Mouse (Mus musculus) neural tube, embryonic 11.5 days (tissue): ENCODE data around the gene C1s1. TPM values are rescaled to one million over a fixed set of nuclear protein-coding genes. Genes with fewer than 3 reads are reported as not detected.
"Not testable (repeated sequence)": the region's sequence is repeated elsewhere in the genome, so short reads cannot be mapped to it uniquely, and the experiment has no call there.

Experiments
- ATAC-seq: fragments of 200-750 bp; cut with Nextera tagmentation; 2 replicates; pipeline ENCODE4 v1.8.0; 2017; ENCODE audit warnings: moderate number of reproducible peaks, mild to moderate bottlenecking, moderate TSS enrichment, moderate library complexity; ENCODE audit not compliant: insufficient read depth, low FRiP score, low TSS enrichment
- DNase-seq: peaks from one replicate; pipeline ENCODE4 v3.0.0-alpha.2; 2015; ENCODE audit warnings: low spot score
- H3K27ac ChIP-seq: fragments of 300-500 bp; sonication (generic); 2 replicates; pipeline ENCODE4 v1.5.1; 2014; ENCODE audit warnings: low read depth, mild to moderate bottlenecking, low read length
- H3K27me3 ChIP-seq: fragments of 300-500 bp; sonication (generic); 2 replicates; pipeline ENCODE4 v1.6.1; 2014; ENCODE audit warnings: mild to moderate bottlenecking, low read length, mixed read lengths; ENCODE audit not compliant: control insufficient read depth, insufficient read depth
- H3K36me3 ChIP-seq: fragments of 300-500 bp; sonication (generic); 2 replicates; pipeline ENCODE4 v1.6.1; 2014; ENCODE audit warnings: mild to moderate bottlenecking, low read length, moderate library complexity, mixed read lengths; ENCODE audit not compliant: control insufficient read depth, insufficient read depth
- H3K4me1 ChIP-seq: fragments of 300-500 bp; sonication (generic); 2 replicates; pipeline ENCODE4 v1.6.1; 2014; ENCODE audit warnings: low read length, mixed read lengths; ENCODE audit not compliant: control insufficient read depth, insufficient read depth
- H3K4me2 ChIP-seq: fragments of 300-500 bp; sonication (generic); 2 replicates; pipeline ENCODE4 v1.6.1; 2014; ENCODE audit warnings: low read depth, mild to moderate bottlenecking, moderate library complexity
- H3K4me3 ChIP-seq: fragments of 300-500 bp; sonication (generic); 2 replicates; pipeline ENCODE4 v1.5.1; 2014; ENCODE audit warnings: low read depth, low read length
- H3K9ac ChIP-seq: fragments of 300-500 bp; sonication (generic); 2 replicates; pipeline ENCODE4 v1.6.1; 2014; ENCODE audit warnings: mild to moderate bottlenecking, low read length
- H3K9me3 ChIP-seq: fragments of 300-500 bp; sonication (generic); 2 replicates; pipeline ENCODE4 v1.6.1; 2016; ENCODE audit warnings: low read length; ENCODE audit not compliant: control insufficient read depth
- WGBS: fragments of 180-500 bp; shearing (Covaris S2); extraction: QIAGEN DNeasy Blood & Tissue Kit; methylation state at CpG from one replicate; pipeline ENCODE4 v1.1.7; 2014; 5-methylcytosine and 5-hydroxymethylcytosine counted together
- polyA plus RNA-seq: library from polyadenylated mRNA; unstranded; fragments of >200 nt; fragmentation: Nextera tagmentation; extraction: Ambion mirVana; gene quantifications from 2 replicates; pipeline ENCODE4 v1.2.1, GENCODE M21; 2014

C1s1 gene
- 0.28 and 0.73 TPM in 2 replicates for polyA plus RNA-seq

DNA sequence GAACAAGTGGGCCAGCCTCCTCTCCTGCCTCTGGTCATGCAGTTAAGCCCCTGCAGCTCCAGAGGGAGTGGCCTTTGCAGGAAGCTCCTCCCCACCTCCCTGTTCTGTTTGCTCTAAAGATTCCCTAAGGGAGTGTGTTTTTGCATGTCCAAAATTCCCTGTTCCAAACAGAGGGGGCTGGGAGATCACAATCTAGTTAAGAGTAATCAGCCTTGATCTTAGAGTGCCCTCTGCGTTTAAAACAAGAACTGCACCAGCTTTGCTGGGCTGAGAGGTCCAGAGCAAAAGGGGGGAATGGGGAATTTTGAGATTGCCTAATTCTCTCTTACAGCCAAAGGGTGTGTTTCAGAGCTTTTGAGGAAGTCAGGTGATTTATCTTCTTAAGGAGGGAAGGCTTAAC lies at the start of gene C1s1:
Gene C1s1, minus strand, starts transcription at position 76 of the 400 bp plus-strand sequence.
- WGBS: 0% methylated on average over 1 of the region's 1 CpGs
- not testable (repeated sequence) for H3K27me3 ChIP-seq, H3K27ac ChIP-seq, H3K9ac ChIP-seq, H3K4me1 ChIP-seq, H3K4me3 ChIP-seq, H3K9me3 ChIP-seq, DNase-seq, H3K36me3 ChIP-seq, ATAC-seq, H3K4me2 ChIP-seq

DNA sequence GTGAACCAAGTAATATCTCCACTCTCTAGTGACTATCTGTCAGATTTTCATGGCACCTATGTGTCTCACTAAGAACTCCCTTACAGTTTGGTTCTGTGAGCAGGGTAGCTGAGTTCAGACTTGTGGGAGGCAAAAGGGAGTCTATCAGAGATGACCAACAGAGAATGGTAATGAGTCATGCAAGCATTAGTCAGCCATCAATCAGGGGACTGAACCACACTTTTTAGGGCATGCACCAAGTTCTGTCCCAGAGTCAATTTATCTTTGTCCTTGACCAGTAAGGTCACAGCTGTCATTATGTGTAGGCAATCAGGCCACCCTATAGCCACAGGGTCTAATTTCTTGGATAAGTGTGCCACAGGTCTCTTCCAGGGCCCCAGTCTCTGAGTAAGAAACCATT lies 46.6 kb upstream of the C1s1 start:
- Histone ChIP-seq H3K4me3 (no peak overlapping the region), H3K36me3 (no peaks in the 10 kb centered on the region), H3K27ac (no peak overlapping the region), H3K4me2 (no peak overlapping the region), H3K4me1 (no peaks in the 10 kb centered on the region), H3K9me3 (no peaks in the 10 kb centered on the region), H3K27me3 (no peaks in the 10 kb centered on the region), H3K9ac (no peak overlapping the region)
- no peak for DNase-seq
- ATAC-seq: no peak

DNA sequence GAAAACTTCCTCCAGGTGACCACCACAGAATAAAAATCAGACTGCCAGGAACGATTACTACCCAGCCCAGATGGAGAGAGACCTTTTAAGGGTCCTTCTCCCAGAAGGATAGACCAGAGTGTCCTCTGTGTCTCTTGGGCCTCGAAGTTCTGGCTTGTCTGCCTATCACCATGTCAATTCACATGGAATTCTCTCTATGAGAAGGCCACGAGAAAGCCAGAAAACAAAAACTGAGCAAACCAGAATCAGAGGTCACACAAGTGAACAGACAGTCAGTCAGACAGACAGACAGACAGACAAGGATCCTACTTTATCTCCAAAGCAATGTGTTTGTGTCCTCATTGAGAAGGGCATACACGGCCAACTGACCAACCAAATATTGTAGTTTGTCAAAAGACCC lies 44.1 kb upstream of the C1s1 start:
- Histone ChIP-seq H3K4me2 (no peak overlapping the region), H3K36me3 (no peaks in the 10 kb centered on the region), H3K27me3 (no peaks in the 10 kb centered on the region), H3K4me3 (no peak overlapping the region), H3K9ac (no peak overlapping the region), H3K9me3 (no peaks in the 10 kb centered on the region), H3K27ac (no peak overlapping the region), H3K4me1 (no peaks in the 10 kb centered on the region)
- ATAC-seq: no peak
- no peak for DNase-seq
- WGBS: 76% methylated on average over 4 of the region's 4 CpGs

GRCm38 (mm10) chr6:124585761-124586160 lies 43.6 kb upstream of the C1s1 start:
- 92% methylated on average over 3 of the region's 3 CpGs for WGBS
- DNase-seq (no peak), ATAC-seq (no peak)
- no peaks in the 10 kb centered on the region for H3K36me3 ChIP-seq
- H3K4me1 ChIP-seq: no peaks in the 10 kb centered on the region
- no peak overlapping the region for H3K9ac ChIP-seq
- no peak overlapping the region for H3K27ac ChIP-seq
- H3K27me3 ChIP-seq: no peaks in the 10 kb centered on the region
- no peak overlapping the region for H3K4me2 ChIP-seq
- no peak overlapping the region for H3K4me3 ChIP-seq
- no peaks in the 10 kb centered on the region for H3K9me3 ChIP-seq

- DNase-seq (no peak), ATAC-seq (no peak)
- Histone ChIP-seq H3K4me2 (no peak overlapping the region), H3K4me1 (no peaks in the 10 kb centered on the region), H3K9ac (no peak overlapping the region), H3K27ac (no peak overlapping the region), H3K27me3 (no peaks in the 10 kb centered on the region), H3K4me3 (no peak overlapping the region), H3K36me3 (no peaks in the 10 kb centered on the region), H3K9me3 (no peaks in the 10 kb centered on the region)
- 85% methylated on average over 3 of the region's 3 CpGs for WGBS
These were observed 42.8 kb upstream of the C1s1 start for GRCm38 (mm10) chr6:124584935-124585334.

DNA sequence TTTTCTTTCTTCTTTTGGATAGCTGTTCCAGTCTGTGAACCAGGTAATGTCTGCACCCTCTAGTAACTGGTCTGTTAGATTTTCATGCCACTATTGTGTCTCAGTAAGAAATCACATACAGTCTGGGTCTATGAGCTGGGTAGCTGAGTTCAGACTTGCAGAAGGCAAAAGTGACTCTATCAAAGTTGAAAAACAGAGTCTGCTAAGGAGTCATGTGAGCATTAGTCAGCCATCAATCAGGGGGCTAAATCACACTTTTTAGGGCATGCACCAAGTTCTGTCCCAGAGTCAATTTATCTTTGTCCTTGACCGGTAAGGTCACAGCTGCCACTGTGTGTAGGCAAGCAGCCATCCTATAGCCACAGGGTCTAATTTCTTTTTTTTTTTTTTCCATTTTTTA lies 40.1 kb upstream of the C1s1 start:
- Histone ChIP-seq H3K4me2 (no peak overlapping the region), H3K27me3 (no peaks in the 10 kb centered on the region), H3K9me3 (no peaks in the 10 kb centered on the region), H3K27ac (no peak overlapping the region), H3K9ac (no peak overlapping the region), H3K4me1 (no peaks in the 10 kb centered on the region), H3K4me3 (no peak overlapping the region), H3K36me3 (no peaks in the 10 kb centered on the region)
- WGBS: 89% methylated on average over 1 of the region's 1 CpGs
- no peak for DNase-seq
- no peak for ATAC-seq

DNA sequence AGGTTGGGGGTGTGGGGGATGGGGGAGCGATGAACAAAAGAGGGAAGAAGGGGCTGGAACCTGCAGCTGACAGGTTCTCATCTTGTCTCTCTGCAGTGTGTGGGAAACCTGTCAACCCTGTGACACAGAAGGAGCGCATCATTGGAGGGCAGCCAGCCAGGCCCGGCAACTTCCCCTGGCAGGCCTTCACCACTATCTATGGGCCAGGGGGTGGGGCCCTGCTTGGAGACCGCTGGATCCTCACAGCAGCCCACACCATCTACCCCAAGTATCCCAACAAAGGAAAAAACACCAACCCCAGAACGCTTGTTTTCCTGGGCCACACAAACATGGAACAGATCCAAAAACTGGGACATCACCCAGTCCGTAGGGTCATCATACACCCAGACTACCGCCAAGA lies 38.0 kb upstream of the C1s1 start:
- not testable (repeated sequence) for H3K9me3 ChIP-seq, H3K4me2 ChIP-seq, H3K4me1 ChIP-seq, H3K9ac ChIP-seq, H3K27me3 ChIP-seq, H3K4me3 ChIP-seq, H3K36me3 ChIP-seq, DNase-seq, ATAC-seq, H3K27ac ChIP-seq
- 90% methylated on average over 7 of the region's 7 CpGs for WGBS

GRCm38 (mm10) chr6:124575155-124575678 lies 33.1 kb upstream of the C1s1 start:
- not testable (repeated sequence) for H3K4me1 ChIP-seq, H3K4me2 ChIP-seq, ATAC-seq, H3K4me3 ChIP-seq, DNase-seq, H3K27me3 ChIP-seq, H3K9me3 ChIP-seq, H3K27ac ChIP-seq, H3K9ac ChIP-seq, H3K36me3 ChIP-seq
- WGBS: 91% methylated on average over 3 of the region's 3 CpGs

GRCm38 (mm10) chr6:124570026-124570425 lies 27.9 kb upstream of the C1s1 start, which contains the start of gene C1rb:
Gene C1rb (plus strand): TSS chr6:124570294.
- Histone ChIP-seq H3K4me3 (no peak within 1 kb of the TSS), H3K27ac (no peak within 1 kb of the TSS), H3K36me3 (no peaks in the 10 kb centered on the region), H3K9me3 (no peaks in the 10 kb centered on the region), H3K27me3 (no peaks in the 10 kb centered on the region), H3K4me2 (no peak within 1 kb of the TSS), H3K4me1 (no peaks in the 10 kb centered on the region), H3K9ac (no peak within 1 kb of the TSS)
- ATAC-seq (no peak), DNase-seq (peak; percentile 75)
- 4% methylated on average over 8 of the region's 8 CpGs for WGBS
